Mouse (Mus musculus) layer of hippocampus, adult 18-20 months (tissue): ENCODE data around the gene Nfkb1. TPM values are rescaled to one million over a fixed set of nuclear protein-coding genes. Genes with fewer than 3 reads are reported as not detected.

Experiments
- DNase-seq, 2 experiments: peaks; one replicate each; pipeline ENCODE4 v3.0.0; 2022; ENCODE audit warnings: low spot score in 2 of 2
- total RNA-seq, 2 experiments: library from RNA; stranded (reverse); gene quantifications; 2 replicates each; pipeline ENCODE4 v1.2.3; 2021

Gene Nfkb1
- total RNA-seq, 2 experiments from 2014 or later, result 21.4 to 21.7 TPM

- DNase-seq, result peak; percentile 30 to 79
Observed at GRCm38 (mm10) chr3:135702658-135703057, 11.3 kb upstream of the Nfkb1 start.

GRCm38 (mm10) chr3:135699523-135700264 lies 8.3 kb upstream of the Nfkb1 start:
- no peak for DNase-seq

GRCm38 (mm10) chr3:135698466-135698975 lies 7.2 kb upstream of the Nfkb1 start:
- no peak for DNase-seq

GRCm38 (mm10) chr3:135696262-135696661 lies 4.9 kb upstream of the Nfkb1 start:
- no peak for DNase-seq

GRCm38 (mm10) chr3:135692999-135693398 lies 1.7 kb upstream of the Nfkb1 start:
- no peak for DNase-seq

GRCm38 (mm10) chr3:135690568-135691190 lies 668 bp downstream of the Nfkb1 start:
- DNase-seq, result peak in 1 of 2 experiments; percentile 33

GRCm38 (mm10) chr3:135689773-135690567 lies 1.4 kb downstream of the Nfkb1 start:
- DNase-seq, result no peak

GRCm38 (mm10) chr3:135688970-135689772 lies 2.2 kb downstream of the Nfkb1 start:
- DNase-seq, result no peak

GRCm38 (mm10) chr3:135687965-135688364 lies 3.4 kb downstream of the Nfkb1 start:
- no peak for DNase-seq

GRCm38 (mm10) chr3:135686419-135686818 lies 4.9 kb downstream of the Nfkb1 start:
- DNase-seq, result no peak

GRCm38 (mm10) chr3:135683275-135683674 lies 8.1 kb downstream of the Nfkb1 start:
- no peak for DNase-seq

- DNase-seq, result no peak
Observed at GRCm38 (mm10) chr3:135682240-135682639, 9.1 kb downstream of the Nfkb1 start.

- DNase-seq, result no peak
Observed at GRCm38 (mm10) chr3:135681272-135681783, 10.0 kb downstream of the Nfkb1 start.

- DNase-seq, result no peak
Observed at GRCm38 (mm10) chr3:135680213-135680843, 11.0 kb downstream of the Nfkb1 start.

GRCm38 (mm10) chr3:135677064-135677463 lies 14.3 kb downstream of the Nfkb1 start:
- no peak for DNase-seq

GRCm38 (mm10) chr3:135676364-135676763 lies 15.0 kb downstream of the Nfkb1 start:
- DNase-seq, result no peak

- no peak for DNase-seq
Observed at GRCm38 (mm10) chr3:135675480-135675879, 15.9 kb downstream of the Nfkb1 start.

- no peak for DNase-seq
Observed at GRCm38 (mm10) chr3:135674716-135675392, 16.5 kb downstream of the Nfkb1 start.

- DNase-seq, result peak in 1 of 2 experiments; percentile 39
Observed at GRCm38 (mm10) chr3:135673695-135674094, 17.7 kb downstream of the Nfkb1 start.

GRCm38 (mm10) chr3:135673041-135673440 lies 18.3 kb downstream of the Nfkb1 start:
- no peak for DNase-seq
